Mouse (Mus musculus) C2C12 (cell line): ENCODE results near the gene Paqr7.

Experiments used
- CEBPB ChIP-seq: IDR thresholded peaks from one replicate; pipeline ENCODE4 v1.6.1; 2011; ENCODE audit warnings: low read depth, mild to moderate bottlenecking, control low read depth, moderate library complexity
- CTCF ChIP-seq: IDR thresholded peaks from one replicate; pipeline ENCODE4 v1.5.1; 2011; ENCODE audit not compliant: control insufficient read depth, insufficient read depth, insufficient read length
- MAX ChIP-seq: IDR thresholded peaks from one replicate; pipeline ENCODE4 v1.6.1; 2011; ENCODE audit warnings: mild to moderate bottlenecking, control low read depth
- MYOD1 ChIP-seq: IDR thresholded peaks from one replicate; pipeline ENCODE4 v1.6.1; 2011; ENCODE audit warnings: low read depth; ENCODE audit not compliant: control insufficient read depth, insufficient read length
- MYOG ChIP-seq: IDR thresholded peaks from one replicate; pipeline ENCODE4 v1.6.1; 2011; ENCODE audit not compliant: control insufficient read depth, insufficient read length; ENCODE audit errors: extremely low read depth
- USF1 ChIP-seq: IDR thresholded peaks from one replicate; pipeline ENCODE4 v1.6.1; 2011; ENCODE audit warnings: low read depth, mild to moderate bottlenecking, control low read depth, moderate library complexity

DNA sequence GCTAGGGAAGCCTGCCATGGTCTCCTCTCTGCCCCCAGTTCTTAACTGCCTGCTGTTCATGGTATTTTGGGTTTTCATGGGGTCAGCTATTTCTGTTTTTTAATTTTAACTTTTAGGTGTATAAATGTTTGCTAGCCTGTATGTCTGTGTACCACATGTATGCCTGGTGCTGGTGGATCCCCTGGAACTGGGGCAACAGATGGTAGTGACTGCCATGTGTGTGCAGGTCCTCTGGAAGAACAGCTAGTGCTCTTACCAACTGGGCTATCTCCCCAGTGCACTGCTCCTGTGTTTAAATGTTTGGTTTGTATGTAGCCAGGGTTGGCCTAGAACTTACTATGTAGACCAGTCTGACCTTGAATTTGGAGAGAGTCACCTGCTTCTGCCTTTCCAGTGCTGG, 22.8 kb downstream of the Paqr7 start:
- TF ChIP-seq CEBPB (no peak), CTCF (no peak), USF1 (no peak), MAX (no peak), MYOD1 (no peak), MYOG (no peak)
